Mouse (Mus musculus): ENCODE data around the gene Serpinf2. TPM values are rescaled to one million over a fixed set of nuclear protein-coding genes. Genes with fewer than 3 reads are reported as not detected.
"Not testable (repeated sequence)": the region's sequence is repeated elsewhere in the genome, so short reads cannot be mapped to it uniquely, and the experiment has no call there.

Gene Serpinf2
- polyA plus RNA-seq, 1 experiment from 2014 or later: not detected

DNA sequence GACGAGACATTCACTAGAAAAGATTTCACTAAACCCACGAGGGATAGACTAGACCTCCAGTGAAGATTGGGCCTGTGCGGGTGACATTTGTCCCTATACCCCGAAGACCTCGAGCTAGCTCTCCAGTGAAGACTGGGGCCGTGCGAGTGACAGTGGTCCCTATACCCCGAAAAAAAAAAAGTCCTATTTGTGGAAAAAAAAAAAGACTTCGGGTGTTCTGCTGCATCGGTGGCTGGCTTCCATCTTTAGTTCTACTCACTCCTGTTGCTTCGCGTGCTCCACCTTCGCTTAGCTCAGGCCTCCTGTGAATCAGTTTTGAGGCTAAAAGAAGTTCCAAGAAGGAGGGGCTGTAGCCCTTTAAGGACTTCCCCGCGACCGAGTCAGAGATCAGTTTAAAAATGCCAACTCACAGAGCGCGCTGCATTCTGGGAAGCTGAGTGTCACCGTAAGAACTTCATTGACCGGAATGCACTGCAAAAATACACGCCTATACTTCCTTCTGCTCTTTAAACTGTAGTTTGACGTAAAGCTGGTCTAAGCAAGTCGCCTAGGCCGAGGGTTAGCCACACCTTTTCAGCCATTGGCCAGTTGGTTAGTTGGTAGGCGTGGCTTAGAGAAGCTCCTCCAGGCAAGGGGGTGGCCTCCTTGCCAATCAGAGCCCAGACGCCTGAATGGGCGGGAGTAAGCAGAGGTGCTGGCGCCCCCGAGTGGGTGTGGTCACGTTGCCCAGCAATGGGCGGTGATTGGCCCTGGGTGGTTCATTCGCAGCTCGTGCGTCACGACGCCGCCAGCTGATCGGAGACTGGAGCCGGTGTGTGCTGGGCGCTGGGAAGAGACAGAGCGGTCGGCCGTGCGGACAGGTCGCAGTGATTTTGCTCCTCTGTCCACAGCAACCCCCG lies 21.7 kb upstream of the Serpinf2 start, which contains the start of gene Tlcd2:
Gene Tlcd2, plus strand, starts transcription at position 872 of the 899 bp plus-strand sequence.
- Histone ChIP-seq H3K4me3 (replicated peaks; ENCODE audit: low read length) (peak within 1 kb of the TSS; percentile 73), H3K9me3 (ENCODE audit: control insufficient read depth, low read length) (no peaks in the 10 kb centered on the region), H3K4me2 (ENCODE audit: low read length) (peak within 1 kb of the TSS; percentile 92), H3K4me1 (replicated peaks; ENCODE audit: control insufficient read depth, insufficient read depth, low read length) (peaks cover 21% of the 10 kb centered on the region), H3K9ac (replicated peaks; ENCODE audit: low read depth, low read length) (peak within 1 kb of the TSS; percentile 62), H3K27ac (ENCODE audit: low read length) (peak within 1 kb of the TSS; percentile 87), H3K27me3 (replicated peaks; ENCODE audit: control insufficient read depth, insufficient read depth, low read length) (0 out of 2 replicates have a peak, but pooled peaks cover 4% of the 10 kb centered on the region), H3K36me3 (ENCODE audit: control insufficient read depth, insufficient read depth) (peaks cover 8% of the 10 kb centered on the region)
- ATAC-seq: peak; percentile 94
- WGBS: under 1% methylated on average over 46 of the region's 46 CpGs

DNA sequence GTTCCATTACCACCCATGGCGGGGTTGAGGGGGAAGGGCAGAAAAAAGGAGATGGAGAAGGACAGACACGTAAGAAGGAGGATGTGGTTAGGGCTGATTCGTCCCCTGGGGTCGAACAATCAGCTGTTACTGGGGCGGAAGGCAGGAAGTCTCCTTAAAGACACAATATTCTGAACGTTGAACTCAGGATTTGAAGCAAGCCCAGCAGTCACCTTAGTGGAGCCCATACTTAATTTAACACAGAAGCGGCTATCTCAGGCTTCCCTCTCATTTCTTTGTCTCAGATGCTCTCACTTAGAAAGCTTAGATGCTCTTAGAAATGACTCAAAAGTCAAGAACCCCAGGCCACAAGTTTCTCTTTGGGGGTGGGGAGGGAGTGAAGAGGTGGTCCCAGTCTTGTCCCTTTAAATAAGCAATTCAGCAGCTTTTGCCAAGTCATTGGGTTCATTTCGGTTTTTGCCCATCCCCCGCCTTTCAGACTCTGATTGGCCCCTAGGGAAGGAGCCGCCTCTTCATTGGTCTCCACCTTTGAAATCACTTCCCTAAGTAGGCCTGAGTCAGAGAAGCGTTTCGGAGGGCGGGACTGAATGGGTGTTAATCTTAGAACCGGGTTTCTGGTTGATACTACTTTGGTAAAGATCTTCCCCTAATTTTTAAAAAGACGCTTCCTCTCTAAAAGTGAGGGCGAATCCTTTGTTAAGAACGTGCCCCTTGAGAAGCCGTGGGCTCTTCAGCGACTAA lies 20.9 kb upstream of the Serpinf2 start:
- 0 out of 2 replicates have a peak, but pooled peaks cover 4% of the 10 kb centered on the region for H3K27me3 ChIP-seq (replicated peaks; ENCODE audit: control insufficient read depth, insufficient read depth, low read length)
- no peaks in the 10 kb centered on the region for H3K9me3 ChIP-seq (ENCODE audit: control insufficient read depth, low read length)
- peak overlapping the region; percentile 92 for H3K4me2 ChIP-seq (ENCODE audit: low read length)
- peaks cover 21% of the 10 kb centered on the region for H3K4me1 ChIP-seq (replicated peaks; ENCODE audit: control insufficient read depth, insufficient read depth, low read length)
- H3K36me3 ChIP-seq (ENCODE audit: control insufficient read depth, insufficient read depth): peaks cover 2% of the 10 kb centered on the region; the same call in 1 of the 2 replicates
- H3K4me3 ChIP-seq (replicated peaks; ENCODE audit: low read length): peak overlapping the region; percentile 73
- peak; percentile 49 for ATAC-seq
- H3K27ac ChIP-seq (ENCODE audit: low read length): peak overlapping the region; percentile 87
- H3K9ac ChIP-seq (replicated peaks; ENCODE audit: low read depth, low read length): peak overlapping the region; percentile 52
- WGBS: 1% methylated on average over 19 of the region's 19 CpGs

DNA sequence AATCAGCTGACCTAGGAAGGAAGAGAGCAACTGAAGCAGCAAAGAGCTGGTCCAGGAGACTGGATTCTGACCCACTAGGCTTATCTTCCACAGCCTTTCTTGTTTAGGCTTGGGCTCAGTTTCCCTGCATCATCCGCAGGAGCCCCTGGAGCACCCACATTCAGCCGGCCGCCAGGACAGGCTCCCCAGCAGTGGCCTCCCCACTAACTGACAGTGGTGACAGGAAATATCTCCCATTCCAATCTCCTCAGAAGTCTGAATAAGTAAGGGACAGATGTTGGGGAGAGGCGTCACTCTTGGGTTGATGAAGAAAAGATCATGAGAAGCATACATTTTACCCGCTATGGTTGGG lies 20.3 kb upstream of the Serpinf2 start:
- H3K9me3 ChIP-seq (ENCODE audit: control insufficient read depth, low read length): no peaks in the 10 kb centered on the region
- H3K4me2 ChIP-seq (ENCODE audit: low read length): peak overlapping the region; percentile 92
- no peak overlapping the region; the same call in none of the 2 replicates for H3K27ac ChIP-seq (ENCODE audit: low read length)
- no peak overlapping the region for H3K4me3 ChIP-seq (replicated peaks; ENCODE audit: low read length)
- no peak overlapping the region for H3K9ac ChIP-seq (replicated peaks; ENCODE audit: low read depth, low read length)
- no peaks in the 10 kb centered on the region for H3K36me3 ChIP-seq (ENCODE audit: control insufficient read depth, insufficient read depth)
- no peak for ATAC-seq
- 26% methylated on average over 5 of the region's 5 CpGs for WGBS
- H3K4me1 ChIP-seq (replicated peaks; ENCODE audit: control insufficient read depth, insufficient read depth, low read length): peaks cover 26% of the 10 kb centered on the region
- 0 out of 2 replicates have a peak, but pooled peaks cover 4% of the 10 kb centered on the region for H3K27me3 ChIP-seq (replicated peaks; ENCODE audit: control insufficient read depth, insufficient read depth, low read length)

- no peaks in the 10 kb centered on the region for H3K9me3 ChIP-seq (ENCODE audit: control insufficient read depth, low read length)
- ATAC-seq: no peak
- H3K4me2 ChIP-seq (ENCODE audit: low read length): no peak overlapping the region
- no peak overlapping the region for H3K27ac ChIP-seq (ENCODE audit: low read length)
- H3K27me3 ChIP-seq (replicated peaks; ENCODE audit: control insufficient read depth, insufficient read depth, low read length): 0 out of 2 replicates have a peak, but pooled peaks cover 4% of the 10 kb centered on the region
- H3K36me3 ChIP-seq (ENCODE audit: control insufficient read depth, insufficient read depth): no peaks in the 10 kb centered on the region
- 76% methylated on average over 5 of the region's 5 CpGs for WGBS
- no peak overlapping the region for H3K9ac ChIP-seq (replicated peaks; ENCODE audit: low read depth, low read length)
- H3K4me1 ChIP-seq (replicated peaks; ENCODE audit: control insufficient read depth, insufficient read depth, low read length): peaks cover 28% of the 10 kb centered on the region
- no peak overlapping the region for H3K4me3 ChIP-seq (replicated peaks; ENCODE audit: low read length)
Observed at GRCm38 (mm10) chr11:75459141-75459711, 19.8 kb upstream of the Serpinf2 start.

DNA sequence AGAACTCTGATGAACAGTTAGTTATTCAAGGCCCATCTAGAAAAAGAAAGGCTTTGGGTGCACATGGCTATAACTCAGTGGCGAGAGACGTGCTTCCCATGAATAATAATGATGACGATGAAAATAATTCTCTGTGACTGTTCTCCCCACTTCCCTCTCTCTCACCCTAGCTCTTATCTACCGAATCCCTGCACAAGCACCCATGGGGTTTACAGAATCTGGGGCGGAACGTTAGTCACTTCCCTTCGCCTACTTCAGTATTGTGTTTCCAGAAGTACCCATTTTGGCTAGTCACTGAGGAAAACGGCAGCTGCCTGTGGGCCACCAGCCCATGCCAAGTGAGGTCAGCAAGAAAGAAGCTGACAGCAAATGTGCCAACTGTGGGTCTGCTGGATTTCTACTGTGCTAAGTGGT lies 19.2 kb upstream of the Serpinf2 start:
- Histone ChIP-seq H3K4me1 (replicated peaks; ENCODE audit: control insufficient read depth, insufficient read depth, low read length) (peaks cover 32% of the 10 kb centered on the region), H3K9me3 (ENCODE audit: control insufficient read depth, low read length) (no peaks in the 10 kb centered on the region), H3K4me3 (replicated peaks; ENCODE audit: low read length) (no peak overlapping the region), H3K27me3 (replicated peaks; ENCODE audit: control insufficient read depth, insufficient read depth, low read length) (0 out of 2 replicates have a peak, but pooled peaks cover 4% of the 10 kb centered on the region), H3K27ac (ENCODE audit: low read length) (no peak overlapping the region), H3K36me3 (ENCODE audit: control insufficient read depth, insufficient read depth) (no peaks in the 10 kb centered on the region), H3K9ac (replicated peaks; ENCODE audit: low read depth, low read length) (no peak overlapping the region), H3K4me2 (ENCODE audit: low read length) (no peak overlapping the region)
- 85% methylated on average over 8 of the region's 8 CpGs for WGBS
- no peak for ATAC-seq

DNA sequence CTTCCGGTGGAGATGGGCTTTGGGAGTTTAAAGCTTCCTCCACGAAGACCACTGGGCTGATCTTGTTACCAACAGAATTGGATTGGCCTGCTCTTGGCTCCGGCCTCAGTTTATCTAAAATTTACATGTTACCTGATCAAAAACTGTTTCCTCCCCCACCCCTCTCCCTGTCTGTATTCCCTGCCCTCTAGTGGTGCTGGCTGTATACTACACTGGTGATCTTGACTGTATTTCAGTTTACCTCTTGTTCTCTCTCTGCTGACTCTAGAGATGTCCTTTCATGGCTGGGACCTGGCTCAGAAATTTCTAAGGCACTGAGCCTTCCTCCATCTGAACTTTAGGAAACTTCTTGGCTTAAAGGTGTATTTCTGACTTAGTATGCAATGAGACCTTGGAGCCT lies 18.8 kb upstream of the Serpinf2 start:
- Histone ChIP-seq H3K36me3 (ENCODE audit: control insufficient read depth, insufficient read depth) (no peaks in the 10 kb centered on the region), H3K4me2 (ENCODE audit: low read length) (no peak overlapping the region), H3K9me3 (ENCODE audit: control insufficient read depth, low read length) (no peaks in the 10 kb centered on the region), H3K4me3 (replicated peaks; ENCODE audit: low read length) (no peak overlapping the region), H3K27ac (ENCODE audit: low read length) (no peak overlapping the region), H3K27me3 (replicated peaks; ENCODE audit: control insufficient read depth, insufficient read depth, low read length) (no peaks in the 10 kb centered on the region), H3K4me1 (replicated peaks; ENCODE audit: control insufficient read depth, insufficient read depth, low read length) (peaks cover 35% of the 10 kb centered on the region), H3K9ac (replicated peaks; ENCODE audit: low read depth, low read length) (no peak overlapping the region)
- ATAC-seq: no peak
- WGBS: 17% methylated on average over 3 of the region's 3 CpGs

DNA sequence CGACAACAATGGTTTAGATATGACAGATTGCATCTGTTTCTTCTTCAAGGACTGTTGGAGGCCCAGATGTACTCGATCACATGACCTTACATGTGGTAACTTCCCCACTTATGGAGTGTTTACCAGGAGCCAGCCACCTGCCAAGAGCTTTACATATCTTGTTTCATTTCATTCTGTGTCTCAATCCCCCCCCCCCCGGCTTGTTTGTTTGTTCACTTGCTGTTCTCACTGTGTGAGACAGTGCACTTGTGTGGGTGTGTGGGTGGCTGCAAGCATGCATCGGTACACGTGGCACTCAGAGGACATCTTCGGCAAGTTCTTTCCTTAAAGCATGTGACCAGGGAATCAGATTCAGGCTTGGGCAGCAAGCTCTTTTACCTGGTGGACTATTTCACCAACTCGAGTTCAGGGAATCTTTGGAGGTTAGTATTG lies 17.1 kb upstream of the Serpinf2 start:
- no peak overlapping the region for H3K4me3 ChIP-seq (replicated peaks; ENCODE audit: low read length)
- H3K36me3 ChIP-seq (ENCODE audit: control insufficient read depth, insufficient read depth): no peaks in the 10 kb centered on the region
- H3K4me1 ChIP-seq (replicated peaks; ENCODE audit: control insufficient read depth, insufficient read depth, low read length): peaks cover 21% of the 10 kb centered on the region
- ATAC-seq: no peak
- H3K27ac ChIP-seq (ENCODE audit: low read length): no peak overlapping the region
- no peaks in the 10 kb centered on the region for H3K9me3 ChIP-seq (ENCODE audit: control insufficient read depth, low read length)
- H3K9ac ChIP-seq (replicated peaks; ENCODE audit: low read depth, low read length): no peak overlapping the region
- no peak overlapping the region for H3K4me2 ChIP-seq (ENCODE audit: low read length)
- WGBS: 88% methylated on average over 7 of the region's 7 CpGs
- no peaks in the 10 kb centered on the region for H3K27me3 ChIP-seq (replicated peaks; ENCODE audit: control insufficient read depth, insufficient read depth, low read length)

GRCm38 (mm10) chr11:75455971-75456370 lies 16.6 kb upstream of the Serpinf2 start:
- H3K27ac ChIP-seq (ENCODE audit: low read length); H3K36me3 ChIP-seq (ENCODE audit: control insufficient read depth, insufficient read depth); H3K9ac ChIP-seq (replicated peaks; ENCODE audit: low read depth, low read length); H3K9me3 ChIP-seq (ENCODE audit: control insufficient read depth, low read length); H3K4me3 ChIP-seq (replicated peaks; ENCODE audit: low read length); H3K4me2 ChIP-seq (ENCODE audit: low read length); ATAC-seq; H3K27me3 ChIP-seq (replicated peaks; ENCODE audit: control insufficient read depth, insufficient read depth, low read length): not testable (repeated sequence)
- H3K4me1 ChIP-seq (replicated peaks; ENCODE audit: control insufficient read depth, insufficient read depth, low read length): peaks cover 21% of the 10 kb centered on the region
- 86% methylated on average over 2 of the region's 2 CpGs for WGBS

Data from forebrain, embryonic 16.5 days (tissue).